Mouse (Mus musculus): ENCODE results near the gene Vmn1r195. TPM values are rescaled to one million over a fixed set of nuclear protein-coding genes. Genes with fewer than 3 reads are reported as not detected.

Vmn1r195 gene
- total and polyA plus RNA-seq, 2 experiments from 2014 or later = not detected

GRCm38 (mm10) chr13:22315361-22315760 lies 45.0 kb downstream of the Vmn1r195 start:
- Histone ChIP-seq H3K36me3 (ENCODE audit: insufficient read depth, low read length) (no peaks in the 10 kb centered on the region), H3K27ac (no peak overlapping the region), H3K27me3 (ENCODE audit: insufficient read depth, low read length) (no peaks in the 10 kb centered on the region), H3K4me1 (ENCODE audit: insufficient read depth, low read length) (no peaks in the 10 kb centered on the region), H3K9ac (replicated peaks; ENCODE audit: low read length) (no peak overlapping the region), H3K4me3 (ENCODE audit: low read length) (no peak overlapping the region), H3K9me3 (ENCODE audit: low read length) (no peaks in the 10 kb centered on the region), H3K4me2 (ENCODE audit: low read depth, low read length) (no peak overlapping the region)
- no peak for DNase-seq (ENCODE audit: low spot score)
- WGBS = 82% methylated on average over 2 of the region's 2 CpGs
- no peak for TF ChIP-seq CTCF (IDR thresholded peaks at IDR 0.05; ENCODE audit: low read depth)
- ATAC-seq = no peak

GRCm38 (mm10) chr13:22317366-22317765 lies 47.0 kb downstream of the Vmn1r195 start:
- H3K4me1 ChIP-seq (ENCODE audit: insufficient read depth, low read length) = no peaks in the 10 kb centered on the region
- H3K27me3 ChIP-seq (ENCODE audit: insufficient read depth, low read length) = no peaks in the 10 kb centered on the region
- 92% methylated on average over 2 of the region's 2 CpGs for WGBS
- no peak overlapping the region for H3K27ac ChIP-seq
- H3K9me3 ChIP-seq (ENCODE audit: low read length) = no peaks in the 10 kb centered on the region
- H3K4me2 ChIP-seq (ENCODE audit: low read depth, low read length) = no peak overlapping the region
- H3K4me3 ChIP-seq (ENCODE audit: low read length) = no peak overlapping the region
- H3K36me3 ChIP-seq (ENCODE audit: insufficient read depth, low read length) = no peaks in the 10 kb centered on the region
- DNase-seq (ENCODE audit: low spot score) (no peak), ATAC-seq (no peak)
- H3K9ac ChIP-seq (replicated peaks; ENCODE audit: low read length) = no peak overlapping the region
- no peak for TF ChIP-seq CTCF (IDR thresholded peaks at IDR 0.05; ENCODE audit: low read depth)

- Histone ChIP-seq H3K9ac (replicated peaks; ENCODE audit: low read length) (no peak overlapping the region), H3K27ac (no peak overlapping the region), H3K27me3 (ENCODE audit: insufficient read depth, low read length) (no peaks in the 10 kb centered on the region), H3K9me3 (ENCODE audit: low read length) (no peaks in the 10 kb centered on the region), H3K4me1 (ENCODE audit: insufficient read depth, low read length) (no peaks in the 10 kb centered on the region), H3K36me3 (ENCODE audit: insufficient read depth, low read length) (no peaks in the 10 kb centered on the region), H3K4me2 (ENCODE audit: low read depth, low read length) (no peak overlapping the region), H3K4me3 (ENCODE audit: low read length) (no peak overlapping the region)
- DNase-seq (ENCODE audit: low spot score) (no peak), ATAC-seq (no peak)
- no peak for TF ChIP-seq CTCF (IDR thresholded peaks at IDR 0.05; ENCODE audit: low read depth)
Measured at GRCm38 (mm10) chr13:22320091-22320490, 49.8 kb downstream of the Vmn1r195 start.

DNA sequence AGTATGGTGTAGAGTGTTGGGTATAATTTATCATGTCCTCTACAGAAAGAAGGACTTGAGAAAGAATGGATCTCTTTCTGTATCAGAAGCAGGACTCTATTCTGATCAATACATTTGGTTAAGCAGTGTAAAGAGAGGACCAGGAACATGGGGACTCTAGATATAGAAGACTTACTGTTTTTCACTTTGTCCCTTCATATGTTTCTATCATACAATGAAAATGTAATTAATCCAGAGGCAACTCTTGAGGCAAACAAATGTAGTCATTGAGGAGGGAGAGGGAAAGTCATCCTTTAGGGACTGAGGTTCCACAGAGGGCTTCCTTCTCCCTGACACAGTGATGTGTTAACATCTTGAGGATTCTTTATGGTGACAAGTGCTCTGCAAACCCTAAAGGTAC lies 54.0 kb downstream of the Vmn1r195 start, which contains the start of gene Vmn1r197:
TSS of gene Vmn1r197 (plus strand) at position 301 of the 400 bp plus-strand sequence.
- ATAC-seq (no peak), DNase-seq (ENCODE audit: low spot score) (no peak)
- Histone ChIP-seq H3K4me2 (ENCODE audit: low read depth, low read length) (no peak within 1 kb of the TSS), H3K27ac (no peak within 1 kb of the TSS), H3K36me3 (ENCODE audit: insufficient read depth, low read length) (no peaks in the 10 kb centered on the region), H3K9me3 (ENCODE audit: low read length) (no peaks in the 10 kb centered on the region), H3K4me1 (ENCODE audit: insufficient read depth, low read length) (no peaks in the 10 kb centered on the region), H3K27me3 (ENCODE audit: insufficient read depth, low read length) (no peaks in the 10 kb centered on the region), H3K4me3 (ENCODE audit: low read length) (no peak within 1 kb of the TSS), H3K9ac (replicated peaks; ENCODE audit: low read length) (no peak within 1 kb of the TSS)
- no peak for TF ChIP-seq CTCF (IDR thresholded peaks at IDR 0.05; ENCODE audit: low read depth)

Other genes starting within 250 kb of the Vmn1r195 start
- gene Hist1h2ah, start 235.0 kb upstream of the Vmn1r195 start, total RNA-seq (2014; rRNA removed) = 67.7 and 136 TPM in 2 replicates
- gene Hist1h2ah, start 235.0 kb upstream of the Vmn1r195 start, polyA plus RNA-seq (2015; fragmentation: Nextera tagmentation; extraction: Ambion mirVana) = 2.2 and 10.5 TPM in 2 replicates
- gene Hist1h2bk, start 234.7 kb upstream of the Vmn1r195 start, total RNA-seq (2014; rRNA removed) = 468 and 587 TPM in 2 replicates
- gene Hist1h2bk, start 234.7 kb upstream of the Vmn1r195 start, polyA plus RNA-seq (2015; fragmentation: Nextera tagmentation; extraction: Ambion mirVana) = 0.84 and 1.2 TPM in 2 replicates
- 20.6 and 39.3 TPM in 2 replicates for gene Hist1h4i, start 229.2 kb upstream of the Vmn1r195 start, total RNA-seq (2014; rRNA removed)
- gene Hist1h4i, start 229.2 kb upstream of the Vmn1r195 start, polyA plus RNA-seq (2015; fragmentation: Nextera tagmentation; extraction: Ambion mirVana) = 5.1 and 5.5 TPM in 2 replicates
- 477 and 856 TPM in 2 replicates for gene Hist1h2ag, start 227.6 kb upstream of the Vmn1r195 start, total RNA-seq (2014; rRNA removed)
- 13.5 and 16.6 TPM in 2 replicates for gene Hist1h2ag, start 227.6 kb upstream of the Vmn1r195 start, polyA plus RNA-seq (2015; fragmentation: Nextera tagmentation; extraction: Ambion mirVana)
- 777 and 1,409 TPM in 2 replicates for gene Hist1h2bj, start 227.3 kb upstream of the Vmn1r195 start, total RNA-seq (2014; rRNA removed)
- 4.2 and 6.8 TPM in 2 replicates for gene Hist1h2bj, start 227.3 kb upstream of the Vmn1r195 start, polyA plus RNA-seq (2015; fragmentation: Nextera tagmentation; extraction: Ambion mirVana)
- not detected in 2 replicates for gene Vmn1r188, start 186.1 kb upstream of the Vmn1r195 start, total RNA-seq (2014; rRNA removed)
- gene Vmn1r188, start 186.1 kb upstream of the Vmn1r195 start, polyA plus RNA-seq (2015; fragmentation: Nextera tagmentation; extraction: Ambion mirVana) = not detected in 2 replicates
- not detected in 2 replicates for gene Vmn1r189, start 164.7 kb upstream of the Vmn1r195 start, total RNA-seq (2014; rRNA removed)
- not detected in 2 replicates for gene Vmn1r189, start 164.7 kb upstream of the Vmn1r195 start, polyA plus RNA-seq (2015; fragmentation: Nextera tagmentation; extraction: Ambion mirVana)
- gene Vmn1r191, start 86.6 kb upstream of the Vmn1r195 start, total RNA-seq (2014; rRNA removed) = not detected in 2 replicates
- not detected in 2 replicates for gene Vmn1r191, start 86.6 kb upstream of the Vmn1r195 start, polyA plus RNA-seq (2015; fragmentation: Nextera tagmentation; extraction: Ambion mirVana)
- gene Vmn1r192, start 79.4 kb upstream of the Vmn1r195 start, total RNA-seq (2014; rRNA removed) = not detected in 2 replicates
- gene Vmn1r192, start 79.4 kb upstream of the Vmn1r195 start, polyA plus RNA-seq (2015; fragmentation: Nextera tagmentation; extraction: Ambion mirVana) = not detected in 2 replicates
- gene Vmn1r193, start 47.4 kb upstream of the Vmn1r195 start, total RNA-seq (2014; rRNA removed) = not detected in 2 replicates
- gene Vmn1r193, start 47.4 kb upstream of the Vmn1r195 start, polyA plus RNA-seq (2015; fragmentation: Nextera tagmentation; extraction: Ambion mirVana) = not detected in 2 replicates
- gene Vmn1r194, start 26.3 kb upstream of the Vmn1r195 start, total RNA-seq (2014; rRNA removed) = not detected in 2 replicates
- not detected in 2 replicates for gene Vmn1r194, start 26.3 kb upstream of the Vmn1r195 start, polyA plus RNA-seq (2015; fragmentation: Nextera tagmentation; extraction: Ambion mirVana)
- not detected in 2 replicates for gene Vmn1r196, start 19.4 kb downstream of the Vmn1r195 start, total RNA-seq (2014; rRNA removed)
- not detected in 2 replicates for gene Vmn1r196, start 19.4 kb downstream of the Vmn1r195 start, polyA plus RNA-seq (2015; fragmentation: Nextera tagmentation; extraction: Ambion mirVana)
- gene Vmn1r197, start 54.1 kb downstream of the Vmn1r195 start, total RNA-seq (2014; rRNA removed) = not detected in 2 replicates
- not detected in 2 replicates for gene Vmn1r197, start 54.1 kb downstream of the Vmn1r195 start, polyA plus RNA-seq (2015; fragmentation: Nextera tagmentation; extraction: Ambion mirVana)
- not detected in 2 replicates for gene Vmn1r198, start 79.8 kb downstream of the Vmn1r195 start, total RNA-seq (2014; rRNA removed)
- gene Vmn1r198, start 79.8 kb downstream of the Vmn1r195 start, polyA plus RNA-seq (2015; fragmentation: Nextera tagmentation; extraction: Ambion mirVana) = not detected in 2 replicates
- not detected in 2 replicates for gene Vmn1r199, start 109.3 kb downstream of the Vmn1r195 start, total RNA-seq (2014; rRNA removed)
- not detected in 2 replicates for gene Vmn1r199, start 109.3 kb downstream of the Vmn1r195 start, polyA plus RNA-seq (2015; fragmentation: Nextera tagmentation; extraction: Ambion mirVana)
- not detected in 2 replicates for gene Vmn1r200, start 119.9 kb downstream of the Vmn1r195 start, total RNA-seq (2014; rRNA removed)
- gene Vmn1r200, start 119.9 kb downstream of the Vmn1r195 start, polyA plus RNA-seq (2015; fragmentation: Nextera tagmentation; extraction: Ambion mirVana) = not detected in 2 replicates
- gene Vmn1r201, start 201.4 kb downstream of the Vmn1r195 start, total RNA-seq (2014; rRNA removed) = not detected in 2 replicates
- not detected in 2 replicates for gene Vmn1r201, start 201.4 kb downstream of the Vmn1r195 start, polyA plus RNA-seq (2015; fragmentation: Nextera tagmentation; extraction: Ambion mirVana)
- not detected in 2 replicates for gene Vmn1r202, start 234.9 kb downstream of the Vmn1r195 start, total RNA-seq (2014; rRNA removed)
- gene Vmn1r202, start 234.9 kb downstream of the Vmn1r195 start, polyA plus RNA-seq (2015; fragmentation: Nextera tagmentation; extraction: Ambion mirVana) = not detected in 2 replicates
- not detected in 2 replicates for gene Vmn1r203, start 247.6 kb downstream of the Vmn1r195 start, total RNA-seq (2014; rRNA removed)
- gene Vmn1r203, start 247.6 kb downstream of the Vmn1r195 start, polyA plus RNA-seq (2015; fragmentation: Nextera tagmentation; extraction: Ambion mirVana) = not detected in 2 replicates